Mouse (Mus musculus) forebrain, embryonic 15.5 days (tissue): Measurements from ENCODE around the gene Ccng2. TPM values are rescaled to one million over a fixed set of nuclear protein-coding genes. Genes with fewer than 3 reads are reported as not detected.

ENCODE experiments used
- ATAC-seq: fragments of 200-750 bp; cut with Nextera tagmentation; replicated peaks from 2 replicates; pipeline ENCODE4 v1.8.0; 2017; ENCODE audit warnings: mild to moderate bottlenecking, moderate TSS enrichment, moderate library complexity
- H3K27ac ChIP-seq: fragments of 300-500 bp; sonication (generic); replicated peaks from 2 replicates; pipeline ENCODE4 v1.5.1; 2015; ENCODE audit warnings: mild to moderate bottlenecking, inconsistent platforms
- H3K27me3 ChIP-seq: fragments of 300-500 bp; sonication (generic); 2 replicates; pipeline ENCODE4 v1.6.1; 2015; ENCODE audit warnings: inconsistent platforms
- H3K36me3 ChIP-seq: fragments of 300-500 bp; sonication (generic); 2 replicates; pipeline ENCODE4 v1.6.1; 2015; ENCODE audit warnings: mild to moderate bottlenecking, inconsistent platforms
- H3K4me1 ChIP-seq: fragments of 300-500 bp; sonication (generic); 2 replicates; pipeline ENCODE4 v1.6.1; 2015; ENCODE audit warnings: inconsistent platforms
- H3K4me2 ChIP-seq: fragments of 300-500 bp; sonication (generic); replicated peaks from 2 replicates; pipeline ENCODE4 v1.6.1; 2015; ENCODE audit warnings: mild to moderate bottlenecking, inconsistent platforms
- H3K4me3 ChIP-seq: fragments of 300-500 bp; sonication (generic); 2 replicates; pipeline ENCODE4 v1.5.1; 2015; ENCODE audit warnings: mild to moderate bottlenecking, inconsistent platforms
- H3K9ac ChIP-seq: fragments of 300-500 bp; sonication (generic); replicated peaks from 2 replicates; pipeline ENCODE4 v1.6.1; 2015; ENCODE audit warnings: mild to moderate bottlenecking, inconsistent platforms
- H3K9me3 ChIP-seq: fragments of 300-500 bp; sonication (generic); 2 replicates; pipeline ENCODE4 v1.6.1; 2016; ENCODE audit warnings: inconsistent platforms
- WGBS: fragments of 180-500 bp; shearing (Covaris S2); methylation state at CpG from one replicate; pipeline ENCODE4 v1.1.7; 2015; ENCODE audit warnings: mixed read lengths; 5-methylcytosine and 5-hydroxymethylcytosine counted together
- polyA plus RNA-seq: library from polyadenylated mRNA; unstranded; fragments of >200 nt; fragmentation: Nextera tagmentation; extraction: Ambion mirVana; gene quantifications from 2 replicates; pipeline ENCODE4 v1.2.1, GENCODE M21; 2015

Ccng2 gene
- polyA plus RNA-seq, 1 experiment from 2014 or later, result 187 TPM

DNA sequence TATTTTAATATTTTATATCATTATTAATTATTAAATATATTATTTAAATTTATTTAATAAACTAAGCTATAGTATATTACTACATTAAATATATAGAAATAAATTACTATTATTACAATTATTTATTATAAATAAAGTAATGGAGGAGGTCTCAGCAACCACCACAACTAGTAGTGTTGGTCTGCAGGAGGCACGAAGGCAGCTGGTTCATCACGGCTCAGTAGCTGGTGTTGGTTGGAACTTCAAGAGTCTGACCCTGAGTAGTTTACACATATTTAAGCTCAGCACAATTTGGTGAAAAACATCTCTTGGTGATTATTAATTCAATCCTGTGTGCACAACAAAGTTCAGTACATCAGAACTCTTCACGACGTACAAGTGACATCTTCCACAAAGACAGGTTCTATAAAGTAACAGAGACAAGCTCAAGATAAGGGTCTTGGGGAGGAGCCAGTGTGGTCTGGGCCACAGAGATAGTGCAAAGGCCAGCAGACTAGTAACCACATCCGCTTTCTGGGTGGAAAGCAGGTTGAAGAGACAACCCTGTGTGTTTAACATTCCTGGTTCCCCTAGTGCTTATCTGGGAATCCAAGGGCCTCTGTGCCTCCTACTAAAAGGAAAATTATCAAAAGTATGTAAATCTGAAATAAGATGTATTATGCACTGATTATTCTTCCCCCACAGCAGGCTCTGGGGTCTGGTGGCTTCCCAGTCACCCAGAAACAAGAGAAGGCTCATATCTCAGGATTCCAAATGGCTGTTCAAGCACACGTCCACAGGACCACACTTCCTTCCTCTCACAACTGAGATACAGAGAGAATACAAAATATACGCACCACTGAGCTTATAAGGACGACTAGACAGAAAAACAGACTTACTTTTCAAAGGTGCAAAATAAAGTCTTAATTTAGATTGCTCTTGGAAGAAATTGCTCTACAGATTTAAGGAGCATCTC lies 27.2 kb upstream of the Ccng2 start:
- WGBS, result 90% methylated on average over 8 of the region's 8 CpGs
- Histone ChIP-seq H3K9me3 (no peaks in the 10 kb centered on the region), H3K4me2 (no peak overlapping the region), H3K36me3 (no peaks in the 10 kb centered on the region), H3K27ac (no peak overlapping the region), H3K4me3 (no peak overlapping the region), H3K9ac (no peak overlapping the region), H3K4me1 (peaks cover 6% of the 10 kb centered on the region; the same call in 1 of the 2 replicates), H3K27me3 (no peaks in the 10 kb centered on the region)
- ATAC-seq, result no peak

DNA sequence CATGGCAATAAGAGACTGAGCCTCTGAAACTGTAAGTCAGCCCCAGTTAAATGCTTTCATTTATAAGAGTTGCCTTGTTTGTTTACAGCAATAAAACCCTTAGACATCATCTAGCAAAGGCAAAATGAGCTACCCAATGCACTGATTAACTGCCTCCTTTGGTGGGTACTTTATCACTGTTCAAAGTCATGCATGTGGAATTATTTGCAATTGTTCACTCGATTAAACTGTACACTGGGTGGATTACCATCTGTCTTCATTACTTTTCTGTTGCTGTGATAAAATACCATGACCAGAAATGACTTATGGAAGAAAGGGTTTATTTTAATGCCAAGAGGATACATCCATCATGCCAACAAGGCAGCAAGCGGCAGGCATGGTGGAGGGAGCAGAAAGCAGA lies 21.8 kb upstream of the Ccng2 start:
- Histone ChIP-seq H3K4me1 (no peaks in the 10 kb centered on the region), H3K9me3 (no peaks in the 10 kb centered on the region), H3K4me2 (no peak overlapping the region), H3K36me3 (no peaks in the 10 kb centered on the region), H3K27me3 (no peaks in the 10 kb centered on the region), H3K27ac (no peak overlapping the region), H3K9ac (no peak overlapping the region), H3K4me3 (no peak overlapping the region)
- WGBS, result 74% methylated on average over 2 of the region's 2 CpGs
- no peak for ATAC-seq

DNA sequence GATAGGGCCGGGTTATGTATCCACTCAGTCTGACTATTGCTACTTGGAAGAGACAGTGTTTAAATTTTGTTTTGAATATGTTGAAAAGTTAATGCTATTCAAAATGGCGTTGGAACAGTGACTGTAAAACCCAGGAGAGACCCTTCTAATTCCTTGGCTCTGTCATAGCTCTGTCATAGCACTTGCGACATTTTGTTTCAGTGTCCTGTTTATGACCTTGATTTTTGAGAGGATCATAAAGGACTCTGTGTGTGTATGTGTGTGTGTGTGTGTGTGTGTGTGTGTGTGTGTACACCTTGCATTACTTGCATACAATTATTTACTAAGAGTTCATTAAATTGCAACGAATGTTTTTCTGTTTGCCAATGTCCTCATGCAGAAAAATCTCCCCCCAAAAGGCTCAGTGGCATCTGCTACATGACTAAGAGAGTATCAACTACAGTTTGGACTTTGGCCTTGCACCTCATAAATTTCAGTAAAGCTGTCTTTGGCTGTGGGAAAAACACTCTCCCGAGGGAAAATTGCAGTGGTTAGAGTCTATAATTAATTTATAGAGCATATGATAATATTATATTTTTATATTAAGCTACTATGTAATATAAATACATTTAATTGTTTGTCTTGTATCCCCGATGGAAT lies 17.0 kb upstream of the Ccng2 start:
- 82% methylated on average over 6 of the region's 6 CpGs for WGBS
- H3K27me3 ChIP-seq, result no peaks in the 10 kb centered on the region
- H3K36me3 ChIP-seq, result no peaks in the 10 kb centered on the region
- no peak overlapping the region for H3K4me2 ChIP-seq
- no peak overlapping the region for H3K27ac ChIP-seq
- no peak for ATAC-seq
- H3K9me3 ChIP-seq, result no peaks in the 10 kb centered on the region
- no peak overlapping the region for H3K4me3 ChIP-seq
- H3K9ac ChIP-seq, result no peak overlapping the region
- H3K4me1 ChIP-seq, result no peaks in the 10 kb centered on the region

DNA sequence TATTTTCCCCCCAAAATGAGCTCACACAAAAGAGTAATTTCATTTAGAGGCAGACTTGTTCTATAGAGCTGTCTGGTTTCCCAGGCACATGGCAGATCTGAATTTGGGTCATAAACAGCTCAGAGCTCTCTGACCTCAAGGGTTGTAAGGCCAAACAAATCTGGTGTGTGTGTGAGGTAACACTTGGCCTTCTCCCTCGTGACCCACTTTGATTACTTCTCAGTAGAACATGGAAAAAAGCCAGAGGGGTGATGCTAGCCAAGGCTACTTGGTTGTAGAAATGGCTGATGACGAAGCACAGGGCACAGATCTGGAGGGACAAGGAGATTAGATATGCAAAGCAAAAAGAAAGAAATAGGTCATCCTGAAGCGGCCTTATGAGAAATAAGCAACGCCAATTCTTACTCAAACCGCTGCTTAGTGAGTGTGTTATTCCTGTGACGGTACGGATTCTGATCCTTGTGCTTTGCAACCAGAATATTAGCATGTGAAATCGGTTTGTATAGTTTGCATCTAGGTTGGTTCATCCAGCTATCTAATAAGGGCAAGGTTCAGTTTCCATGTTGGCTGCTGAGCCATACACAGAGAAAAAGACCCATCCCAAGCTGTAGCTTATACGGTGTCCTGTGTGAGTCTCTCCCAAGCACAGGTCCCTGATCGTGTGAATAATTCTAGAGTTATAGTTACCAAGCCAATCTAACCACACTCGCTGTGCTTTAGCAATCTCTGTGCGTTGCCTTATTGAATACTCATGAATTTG lies 15.9 kb upstream of the Ccng2 start:
- Histone ChIP-seq H3K9ac (no peak overlapping the region), H3K36me3 (no peaks in the 10 kb centered on the region), H3K4me1 (no peaks in the 10 kb centered on the region), H3K9me3 (no peaks in the 10 kb centered on the region), H3K4me3 (no peak overlapping the region), H3K27me3 (no peaks in the 10 kb centered on the region), H3K27ac (no peak overlapping the region), H3K4me2 (no peak overlapping the region)
- 85% methylated on average over 12 of the region's 12 CpGs for WGBS
- no peak for ATAC-seq

DNA sequence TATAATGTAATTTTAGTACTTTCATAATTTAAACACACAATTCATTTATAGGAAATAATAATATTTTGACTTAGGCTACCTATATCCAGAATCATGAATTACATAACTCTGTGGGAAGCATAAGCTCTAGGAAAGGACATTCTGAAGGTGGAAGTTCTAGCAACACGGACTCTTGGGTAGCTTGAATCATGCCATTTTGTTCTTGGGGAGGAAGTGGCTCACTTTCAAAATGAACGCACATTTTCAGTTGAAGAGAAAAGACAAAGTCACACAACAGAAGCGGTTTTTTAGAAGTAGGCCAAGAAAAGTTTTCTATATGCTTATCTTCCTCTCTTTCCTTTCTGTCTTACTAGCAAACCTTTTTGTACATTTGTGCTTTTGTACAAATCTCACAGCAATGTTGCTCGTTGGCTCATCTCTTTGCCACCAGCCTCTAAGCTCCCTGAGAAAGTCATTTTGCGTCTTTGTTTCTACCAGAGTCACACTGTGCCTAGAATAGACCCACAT lies 11.2 kb upstream of the Ccng2 start:
- H3K9ac ChIP-seq, result no peak overlapping the region
- no peaks in the 10 kb centered on the region for H3K4me1 ChIP-seq
- H3K36me3 ChIP-seq, result no peaks in the 10 kb centered on the region
- no peak overlapping the region for H3K4me3 ChIP-seq
- no peak for ATAC-seq
- H3K9me3 ChIP-seq, result no peaks in the 10 kb centered on the region
- H3K4me2 ChIP-seq, result no peak overlapping the region
- no peak overlapping the region for H3K27ac ChIP-seq
- H3K27me3 ChIP-seq, result no peaks in the 10 kb centered on the region
- WGBS, result 91% methylated on average over 5 of the region's 5 CpGs

DNA sequence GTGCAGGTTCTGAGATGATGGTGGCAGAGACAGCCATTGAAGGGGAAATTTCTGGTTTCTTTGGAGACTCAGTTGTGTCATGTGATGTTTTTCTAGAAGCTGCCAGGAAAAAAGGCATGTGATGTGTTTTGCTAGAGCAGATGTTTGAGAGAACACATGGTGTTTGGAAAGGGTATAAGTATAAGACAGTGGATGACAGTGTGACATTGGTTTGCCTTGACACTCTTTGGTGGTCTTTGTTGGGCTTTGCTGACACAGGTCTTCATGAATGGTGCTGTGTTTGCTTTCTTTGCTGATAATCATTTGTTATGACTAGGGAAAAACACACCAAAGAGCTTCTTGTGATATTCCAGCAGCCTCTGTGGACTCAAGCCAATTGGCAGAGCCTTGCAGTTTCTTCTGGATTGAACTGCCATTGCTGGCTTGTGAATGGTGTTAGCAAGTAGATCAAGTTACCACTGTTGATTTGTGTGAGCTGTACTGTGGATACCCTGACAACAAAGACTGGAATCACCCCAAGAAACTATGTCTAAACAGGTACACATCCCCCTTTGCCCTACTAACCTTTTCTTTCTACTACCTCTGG lies 10.1 kb upstream of the Ccng2 start:
- Histone ChIP-seq H3K27me3 (no peaks in the 10 kb centered on the region), H3K36me3 (no peaks in the 10 kb centered on the region), H3K4me3 (no peak overlapping the region), H3K4me1 (no peaks in the 10 kb centered on the region), H3K4me2 (no peak overlapping the region), H3K9ac (no peak overlapping the region), H3K9me3 (no peaks in the 10 kb centered on the region), H3K27ac (no peak overlapping the region)
- ATAC-seq, result no peak

DNA sequence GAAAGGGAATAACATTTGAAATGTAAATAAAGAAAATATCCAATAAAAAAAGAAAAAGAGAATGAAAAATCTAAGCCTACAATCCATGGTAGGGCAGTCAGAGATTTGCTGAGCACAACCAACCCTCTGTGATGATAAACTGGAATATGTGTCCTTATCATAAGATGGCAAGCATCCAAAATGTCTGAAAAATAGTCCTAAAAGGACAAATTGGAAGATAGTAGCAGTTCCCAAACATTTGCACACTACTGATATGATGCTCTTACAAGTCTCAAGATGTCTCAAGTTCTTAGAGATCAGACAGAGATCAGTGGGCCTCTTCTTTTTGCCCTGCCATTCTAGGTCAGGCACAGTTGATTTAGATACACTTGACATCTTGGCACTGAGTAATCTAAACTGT lies 7.7 kb upstream of the Ccng2 start:
- H3K9ac ChIP-seq, result no peak overlapping the region
- no peak overlapping the region for H3K4me3 ChIP-seq
- no peaks in the 10 kb centered on the region for H3K4me1 ChIP-seq
- ATAC-seq, result no peak
- no peaks in the 10 kb centered on the region for H3K9me3 ChIP-seq
- no peak overlapping the region for H3K27ac ChIP-seq
- no peaks in the 10 kb centered on the region for H3K27me3 ChIP-seq
- no peaks in the 10 kb centered on the region for H3K36me3 ChIP-seq
- no peak overlapping the region for H3K4me2 ChIP-seq

DNA sequence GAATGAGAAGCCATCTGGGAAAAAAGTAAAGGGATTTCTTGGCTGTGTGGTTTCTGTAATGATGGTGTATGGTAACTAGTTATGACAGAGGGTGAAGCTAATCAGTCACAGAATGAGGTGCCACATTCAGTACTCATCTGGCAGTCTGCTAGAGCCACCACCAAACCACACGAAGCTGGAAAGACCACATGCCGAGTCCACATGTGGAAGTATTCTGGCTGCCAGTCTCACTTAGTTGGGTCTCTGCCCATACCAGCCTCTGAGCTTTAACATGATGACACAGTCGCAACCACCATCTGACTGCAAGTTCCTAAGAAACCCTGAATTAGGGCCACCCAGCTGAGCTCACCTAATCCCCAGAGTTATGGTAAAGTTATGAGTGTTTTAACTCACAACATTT lies 6.1 kb upstream of the Ccng2 start:
- H3K4me3 ChIP-seq, result no peak overlapping the region
- peaks cover under 1% of the 10 kb centered on the region; the same call in 1 of the 2 replicates for H3K4me1 ChIP-seq
- H3K27ac ChIP-seq, result no peak overlapping the region
- no peaks in the 10 kb centered on the region for H3K36me3 ChIP-seq
- 54% methylated on average over 3 of the region's 3 CpGs for WGBS
- no peak overlapping the region for H3K9ac ChIP-seq
- no peaks in the 10 kb centered on the region for H3K9me3 ChIP-seq
- no peak for ATAC-seq
- no peak overlapping the region for H3K4me2 ChIP-seq
- H3K27me3 ChIP-seq, result no peaks in the 10 kb centered on the region

DNA sequence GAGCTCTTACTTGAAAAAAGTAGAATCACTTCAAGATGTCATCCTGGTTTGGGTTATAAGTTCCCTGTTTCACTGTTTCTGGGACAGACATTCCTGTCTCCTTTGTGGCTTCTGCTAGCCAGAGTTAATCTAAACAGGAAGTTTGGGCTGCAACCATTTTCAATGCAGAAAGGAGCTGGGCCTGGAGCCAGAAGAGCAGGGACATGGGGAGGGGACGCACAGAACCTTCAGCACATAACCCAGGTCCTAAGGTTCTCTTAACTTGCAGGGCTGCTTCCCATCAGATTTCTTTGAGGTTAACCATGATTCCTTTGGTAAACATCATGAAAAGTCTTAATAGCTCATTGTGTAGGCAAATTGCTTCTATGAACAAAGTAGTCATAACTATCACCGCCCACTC lies 4.3 kb upstream of the Ccng2 start:
- no peaks in the 10 kb centered on the region for H3K9me3 ChIP-seq

DNA sequence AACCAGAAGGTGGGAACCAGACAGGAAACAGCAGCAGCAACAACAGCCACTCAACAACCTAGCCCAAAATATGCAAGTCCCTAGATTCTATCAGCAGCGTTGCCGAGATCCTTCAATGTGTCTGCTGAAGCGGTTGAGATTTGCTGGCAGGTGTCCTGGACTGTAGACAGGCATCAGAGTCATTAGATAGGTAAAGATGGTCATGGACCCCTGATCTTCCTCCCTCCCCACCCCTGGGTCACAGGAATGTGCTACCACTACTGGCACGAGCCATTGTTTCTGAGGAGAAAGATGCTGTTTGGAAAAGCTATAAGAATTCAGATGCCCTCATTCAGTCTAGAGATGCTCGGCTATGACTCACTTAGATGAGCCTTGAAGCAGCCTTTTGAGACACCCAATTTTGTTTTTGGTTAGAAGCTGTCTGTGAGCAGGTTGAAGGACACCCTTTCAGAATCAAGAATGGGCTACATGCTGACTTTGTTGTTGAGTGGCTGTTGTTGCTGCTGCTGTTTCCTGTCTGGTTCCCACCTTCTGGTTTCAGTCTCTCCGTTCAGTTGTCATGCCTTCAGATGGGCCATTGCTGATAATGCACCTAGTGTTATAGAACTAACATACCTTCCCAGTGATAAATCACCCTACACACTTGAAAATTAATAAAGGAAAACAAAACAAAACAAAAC lies 3.5 kb upstream of the Ccng2 start:
- Histone ChIP-seq H3K9me3 (no peaks in the 10 kb centered on the region), H3K4me3 (no peak overlapping the region), H3K4me1 (peaks cover 7% of the 10 kb centered on the region), H3K27me3 (no peaks in the 10 kb centered on the region), H3K9ac (no peak overlapping the region), H3K27ac (no peak overlapping the region), H3K36me3 (no peaks in the 10 kb centered on the region), H3K4me2 (no peak overlapping the region)
- 83% methylated on average over 6 of the region's 6 CpGs for whole genome bisulfite sequencing
- ATAC-seq, result no peak

More for the DNA sequence above, 4.3 kb upstream of the Ccng2 start:
- H3K4me2 ChIP-seq, result no peak overlapping the region
- no peak overlapping the region for H3K27ac ChIP-seq
- no peaks in the 10 kb centered on the region for H3K36me3 ChIP-seq
- no peaks in the 10 kb centered on the region for H3K27me3 ChIP-seq
- WGBS, result 87% methylated on average over 2 of the region's 2 CpGs
- H3K9ac ChIP-seq, result no peak overlapping the region
- no peak for ATAC-seq
- H3K4me1 ChIP-seq, result peaks cover 7% of the 10 kb centered on the region
- no peak overlapping the region for H3K4me3 ChIP-seq

DNA sequence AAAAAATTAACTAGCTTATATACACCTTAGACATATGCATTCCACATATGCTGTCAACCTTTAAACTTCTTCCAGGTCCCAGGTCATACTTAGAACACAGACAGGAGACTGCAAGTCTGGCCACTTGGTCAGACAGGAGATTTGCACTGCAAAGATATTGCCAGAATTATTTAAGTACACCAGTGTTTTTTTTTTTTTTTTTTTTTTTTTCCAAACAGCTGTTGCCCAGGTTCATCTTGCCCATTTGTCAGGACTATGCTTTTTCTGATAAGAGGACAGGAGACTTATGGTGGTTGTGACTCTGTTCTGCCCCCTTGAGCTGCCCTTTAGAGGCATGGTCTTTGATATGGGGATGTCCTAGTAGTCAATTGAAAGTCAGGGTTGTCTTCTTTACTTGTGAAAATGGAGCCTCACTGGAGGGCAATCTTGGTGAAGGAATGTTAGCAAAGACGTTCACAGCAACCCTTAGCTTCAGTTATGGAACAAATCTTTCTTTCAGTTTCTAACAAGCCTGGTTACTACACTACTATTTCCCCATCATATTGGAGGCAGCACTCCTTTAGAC lies 2.8 kb upstream of the Ccng2 start:
- 86% methylated on average over 1 of the region's 1 CpGs for WGBS

More for the DNA sequence above, 2.8 kb upstream of the Ccng2 start:
- no peak overlapping the region for H3K4me2 ChIP-seq
- no peak overlapping the region for H3K9ac ChIP-seq
- H3K27me3 ChIP-seq, result no peaks in the 10 kb centered on the region
- H3K9me3 ChIP-seq, result no peaks in the 10 kb centered on the region
- peaks cover 12% of the 10 kb centered on the region for H3K4me1 ChIP-seq
- H3K27ac ChIP-seq, result no peak overlapping the region
- H3K36me3 ChIP-seq, result no peaks in the 10 kb centered on the region
- H3K4me3 ChIP-seq, result no peak overlapping the region
- ATAC-seq, result no peak
